Mouse (Mus musculus): ENCODE measurements around the gene Myo10.

DNA sequence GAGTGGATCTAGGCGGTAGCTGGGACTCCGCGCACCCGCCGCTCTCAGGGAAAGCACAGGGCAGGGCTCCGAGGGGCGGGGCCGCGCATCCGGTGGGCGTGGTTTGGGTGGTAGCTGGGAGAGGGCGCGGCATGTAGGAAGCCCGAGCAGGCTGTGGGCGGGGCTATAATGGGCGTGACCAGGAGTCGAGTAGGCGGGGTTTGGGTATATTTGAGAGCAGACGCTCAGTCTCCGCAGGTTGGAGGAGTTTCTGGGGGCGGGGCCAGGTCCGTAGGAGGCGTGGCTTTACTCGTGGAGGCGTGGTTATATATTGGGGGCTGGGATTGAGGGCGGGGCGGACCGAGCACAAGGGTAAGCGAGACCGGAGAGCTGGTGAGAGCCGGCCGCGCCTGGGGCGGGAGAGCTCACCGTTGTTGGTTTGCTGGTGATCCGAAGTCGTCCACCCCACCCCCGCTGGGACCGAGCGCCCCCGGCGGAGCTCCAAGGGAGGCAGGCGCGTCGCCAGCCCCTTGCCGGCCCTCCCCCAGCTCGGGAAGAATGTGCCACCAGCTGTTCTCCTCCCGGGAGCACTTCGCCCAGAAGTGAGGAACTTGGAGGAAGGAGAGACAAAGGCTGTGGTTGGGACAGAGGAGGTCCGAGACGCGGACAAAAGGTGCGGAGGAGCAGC lies at the start of gene Myo10:
- no peak for TF ChIP-seq GATA1 (IDR thresholded peaks at IDR 0.05; ENCODE audit: low read length)
- no peak for TF ChIP-seq TAL1 (IDR thresholded peaks at IDR 0.05; ENCODE audit: low read length)
